Mouse (Mus musculus): ENCODE measurements at regions not wholly inside any gene's neighbourhood (a gene's known extent, or its start where the extent isn't known, plus 50 kb on each side); places are given as distances from the start of the nearest gene placed in this dataset.
A peak's percentile ranks its signal among the peaks of the same experiment; 100 is the strongest.

- DNase-seq: no peak
Measured at GRCm38 (mm10) chrX:158451792-158452191, 408.7 kb upstream of the Cnksr2 start.

GRCm38 (mm10) chrX:158423554-158424258 is 380.6 kb upstream of the Cnksr2 start:
- peak in 1 of 2 experiments; percentile 20 for DNase-seq

GRCm38 (mm10) chrX:158394184-158394894 is 351.2 kb upstream of the Cnksr2 start:
- no peak for DNase-seq

GRCm38 (mm10) chrX:158375791-158376190 is 332.7 kb upstream of the Cnksr2 start:
- DNase-seq: peak in 1 of 2 experiments; percentile 27

GRCm38 (mm10) chrX:158373219-158373618 is 330.1 kb upstream of the Cnksr2 start:
- DNase-seq: no peak

All from lung, postnatal 4 days (tissue).